Mouse (Mus musculus) stomach, embryonic 14.5 days (tissue): Measurements from ENCODE around the gene Zfp354b. TPM values are rescaled to one million over a fixed set of nuclear protein-coding genes. Genes with fewer than 3 reads are reported as not detected.

Source experiments
- polyA plus RNA-seq: library from polyadenylated mRNA; unstranded; fragments of >200 nt; fragmentation: Nextera tagmentation; extraction: Ambion mirVana; gene quantifications from 2 replicates; pipeline ENCODE4 v1.2.1, GENCODE M21; 2014

Zfp354b gene
- polyA plus RNA-seq, 1 experiment from 2014 or later = 2.9 TPM

Other genes starting within 250 kb of the Zfp354b start
- 38.0 and 40.9 TPM in 2 replicates for gene Zfp354c, start 103.9 kb downstream of the Zfp354b start, polyA plus RNA-seq
- gene Zfp879, start 90.1 kb downstream of the Zfp354b start, polyA plus RNA-seq = 0.65 and 1.0 TPM in 2 replicates
- gene Grm6, start 80.9 kb downstream of the Zfp354b start, polyA plus RNA-seq = not detected in 2 replicates
- 8.4 and 9.9 TPM in 2 replicates for gene Zfp454, start 44.0 kb downstream of the Zfp354b start, polyA plus RNA-seq
- gene Zfp2, start 15.5 kb downstream of the Zfp354b start, polyA plus RNA-seq = 12.1 and 18.7 TPM in 2 replicates
- not detected in 2 replicates for gene 4933414I15Rik, start 12.1 kb upstream of the Zfp354b start, polyA plus RNA-seq
- not detected in 2 replicates for gene Prop1, start 22.1 kb upstream of the Zfp354b start, polyA plus RNA-seq
- not detected in 2 replicates for gene Olfr1378, start 34.9 kb upstream of the Zfp354b start, polyA plus RNA-seq
- not detected in 2 replicates for gene Olfr1377, start 50.3 kb upstream of the Zfp354b start, polyA plus RNA-seq
- gene Olfr51, start 72.0 kb upstream of the Zfp354b start, polyA plus RNA-seq = not detected in 2 replicates
- not detected in 2 replicates for gene Olfr54, start 82.6 kb upstream of the Zfp354b start, polyA plus RNA-seq
- not detected in 2 replicates for gene Olfr1375, start 116.5 kb upstream of the Zfp354b start, polyA plus RNA-seq
- 8.9 and 9.0 TPM in 2 replicates for gene Zfp354a, start 127.6 kb upstream of the Zfp354b start, polyA plus RNA-seq